Mouse (Mus musculus) CH12.LX (cell line): Measurements from ENCODE around the gene Dnajc17.

ENCODE experiments used
- CHD2 ChIP-seq: IDR thresholded peaks from 2 replicates; pipeline ENCODE4 v1.6.1; 2011; ENCODE audit warnings: low read length, improper control_type of control experiment
- CTCF ChIP-seq, 2 experiments: IDR thresholded peaks in 1 of 2; conservative IDR thresholded peaks in 1 of 2; 2 replicates each; pipeline ENCODE4 v1.5.1; 2011 to 2012; ENCODE audit warnings: low read depth in 2 of 2, low read length in 2 of 2, improper control_type of control experiment in 1 of 2, inconsistent platforms in 1 of 2, mild to moderate bottlenecking in 1 of 2, moderate library complexity in 1 of 2
- E2F4 ChIP-seq: IDR thresholded peaks from 2 replicates; pipeline ENCODE4 v1.6.1; 2011; ENCODE audit warnings: low read depth, low read length, improper control_type of control experiment; ENCODE audit not compliant: insufficient replicate concordance
- EP300 ChIP-seq: IDR thresholded peaks from 2 replicates; pipeline ENCODE4 v1.6.1; 2011; ENCODE audit warnings: low read length, improper control_type of control experiment
- JUND ChIP-seq: conservative IDR thresholded peaks from 2 replicates; pipeline ENCODE4 v1.6.1; 2011; ENCODE audit warnings: low read depth, low read length, improper control_type of control experiment
- MAFK ChIP-seq: IDR thresholded peaks from 2 replicates; pipeline ENCODE4 v1.6.1; 2011; ENCODE audit warnings: low read length, improper control_type of control experiment; ENCODE audit not compliant: insufficient replicate concordance
- MYC ChIP-seq: IDR thresholded peaks from 2 replicates; pipeline ENCODE4 v1.6.1; 2011; ENCODE audit warnings: low read depth, mild to moderate bottlenecking, improper control_type of control experiment, low read length
- POLR2A ChIP-seq: IDR thresholded peaks from 2 replicates; pipeline ENCODE4 v1.6.1; 2011; ENCODE audit warnings: low read depth, mild to moderate bottlenecking, improper control_type of control experiment, low read length
- RAD21 ChIP-seq: IDR thresholded peaks from 2 replicates; pipeline ENCODE4 v1.6.1; 2011; ENCODE audit warnings: low read depth, mild to moderate bottlenecking, low read length, improper control_type of control experiment, moderate library complexity
- SIN3A ChIP-seq: IDR thresholded peaks from 2 replicates; pipeline ENCODE4 v1.6.1; 2012; ENCODE audit warnings: low read length, improper control_type of control experiment, inconsistent platforms

DNA sequence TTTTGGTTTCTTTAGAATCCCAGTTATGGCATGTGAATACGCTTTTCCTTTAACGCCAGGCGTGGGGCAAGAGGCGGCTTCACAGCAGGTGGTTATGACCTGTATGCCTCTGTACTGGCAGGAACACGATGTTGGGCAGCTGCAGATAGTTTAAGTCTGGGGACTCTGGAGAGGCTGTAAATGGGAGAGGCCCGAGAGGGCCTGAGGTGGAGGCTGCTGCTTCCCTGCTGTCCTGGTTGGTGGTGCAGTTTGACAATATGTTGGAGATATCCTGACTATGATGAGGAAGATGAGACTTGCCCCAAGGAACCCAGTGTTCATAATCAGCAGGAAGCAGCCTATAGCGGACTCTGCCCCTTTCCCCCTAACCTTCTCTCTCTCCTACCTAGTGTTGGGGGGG, 25.7 kb downstream of the Dnajc17 start:
- no peak for TF ChIP-seq EP300
- TF ChIP-seq CHD2: no peak
- no peak for TF ChIP-seq JUND
- TF ChIP-seq POLR2A: no peak
- no peak for TF ChIP-seq E2F4
- TF ChIP-seq CTCF (conservative IDR thresholded peaks at IDR 0.05 in 1 of 2, IDR thresholded peaks at IDR 0.05 in 1 of 2; ENCODE audit: low read depth in 2 of 2, low read length in 2 of 2): no peak
- TF ChIP-seq RAD21: no peak
- TF ChIP-seq SIN3A: no peak
- TF ChIP-seq MAFK: no peak
- no peak for TF ChIP-seq MYC
